Mouse (Mus musculus) midbrain, embryonic 15.5 days (tissue): Measurements from ENCODE around the gene Cacnb4. TPM values are rescaled to one million over a fixed set of nuclear protein-coding genes. Genes with fewer than 3 reads are reported as not detected.

ENCODE experiments used
- ATAC-seq: fragments of 200-750 bp; cut with Nextera tagmentation; replicated peaks from 2 replicates; pipeline ENCODE4 v1.8.0; 2017; ENCODE audit warnings: moderate TSS enrichment
- H3K27ac ChIP-seq: fragments of 300-500 bp; sonication (generic); 2 replicates; pipeline ENCODE4 v1.5.1; 2015; ENCODE audit warnings: mild to moderate bottlenecking, inconsistent platforms
- H3K27me3 ChIP-seq: fragments of 300-500 bp; sonication (generic); replicated peaks from 2 replicates; pipeline ENCODE4 v1.6.1; 2015; ENCODE audit warnings: inconsistent platforms
- H3K36me3 ChIP-seq: fragments of 300-500 bp; sonication (generic); replicated peaks from 2 replicates; pipeline ENCODE4 v1.6.1; 2015; ENCODE audit warnings: inconsistent platforms
- H3K4me1 ChIP-seq: fragments of 300-500 bp; sonication (generic); 2 replicates; pipeline ENCODE4 v1.6.1; 2015; ENCODE audit warnings: inconsistent platforms
- H3K4me2 ChIP-seq: fragments of 300-500 bp; sonication (generic); 2 replicates; pipeline ENCODE4 v1.6.1; 2015; ENCODE audit warnings: inconsistent platforms, mild to moderate bottlenecking, moderate library complexity
- H3K4me3 ChIP-seq: fragments of 300-500 bp; sonication (generic); 2 replicates; pipeline ENCODE4 v1.5.1; 2015; ENCODE audit warnings: mild to moderate bottlenecking, inconsistent platforms
- H3K9ac ChIP-seq: fragments of 300-500 bp; sonication (generic); 2 replicates; pipeline ENCODE4 v1.6.1; 2015; ENCODE audit warnings: mild to moderate bottlenecking, inconsistent platforms
- H3K9me3 ChIP-seq: fragments of 300-500 bp; sonication (generic); 2 replicates; pipeline ENCODE4 v1.6.1; 2016; ENCODE audit warnings: inconsistent platforms
- WGBS: fragments of 180-500 bp; shearing (Covaris S2); methylation state at CpG from one replicate; pipeline ENCODE4 v1.1.7; 2015; ENCODE audit warnings: mixed read lengths; 5-methylcytosine and 5-hydroxymethylcytosine counted together
- polyA plus RNA-seq: library from polyadenylated mRNA; unstranded; fragments of >200 nt; fragmentation: Nextera tagmentation; extraction: Ambion mirVana; gene quantifications from 2 replicates; pipeline ENCODE4 v1.2.1, GENCODE M21; 2015

Gene Cacnb4
- polyA plus RNA-seq, 1 experiment from 2014 or later: 13.7 TPM

DNA sequence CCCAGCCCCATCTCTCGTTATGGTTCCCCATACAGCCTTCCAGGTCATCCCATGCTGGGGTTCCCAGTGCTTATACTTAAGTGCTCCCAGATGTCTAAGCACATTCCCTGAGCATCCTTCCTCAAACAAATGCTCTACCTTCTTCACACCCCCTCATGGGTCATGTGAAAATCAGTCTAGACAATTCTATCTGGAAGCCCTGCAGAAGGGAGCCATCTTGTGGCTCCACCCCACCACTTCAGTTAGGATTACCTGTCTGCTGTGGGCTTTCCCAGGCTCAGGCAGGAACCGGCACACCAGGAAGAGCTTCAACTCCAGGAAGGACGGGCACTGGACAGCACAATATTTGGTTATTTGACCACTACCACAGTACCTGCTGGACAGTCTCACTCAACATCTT lies 101.7 kb downstream of the Cacnb4 start:
- H3K36me3 ChIP-seq: no peaks in the 10 kb centered on the region

DNA sequence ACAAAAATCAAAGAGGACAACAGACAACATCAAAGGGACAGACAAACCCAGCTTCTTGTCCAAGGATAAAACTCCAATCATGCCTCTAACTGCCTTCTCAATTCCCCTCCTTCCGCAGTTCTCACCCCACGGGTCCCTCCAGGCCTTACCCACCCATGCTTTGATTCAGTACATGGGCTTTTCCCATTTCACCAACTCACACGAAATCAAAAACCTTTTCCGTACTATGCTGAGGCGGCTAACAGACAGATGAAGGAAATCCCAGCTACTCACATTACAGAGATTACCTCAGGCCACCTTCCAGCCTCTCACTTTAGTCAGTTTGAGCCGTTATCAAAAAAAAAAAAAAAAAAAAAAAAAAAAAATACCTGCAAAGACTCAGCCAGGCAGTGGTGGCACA lies 104.4 kb downstream of the Cacnb4 start:
- Histone ChIP-seq H3K9ac (no peak overlapping the region), H3K27ac (no peak overlapping the region), H3K4me1 (no peaks in the 10 kb centered on the region), H3K36me3 (no peaks in the 10 kb centered on the region), H3K9me3 (no peaks in the 10 kb centered on the region), H3K4me2 (no peak overlapping the region), H3K27me3 (no peaks in the 10 kb centered on the region), H3K4me3 (no peak overlapping the region)
- no peak for ATAC-seq
- WGBS: 90% methylated on average over 6 of the region's 6 CpGs

More for the DNA sequence above, 101.7 kb downstream of the Cacnb4 start:
- 90% methylated on average over 3 of the region's 3 CpGs for WGBS
- Histone ChIP-seq H3K4me3 (no peak overlapping the region), H3K27ac (no peak overlapping the region), H3K4me2 (no peak overlapping the region), H3K9me3 (no peaks in the 10 kb centered on the region), H3K4me1 (no peaks in the 10 kb centered on the region), H3K27me3 (no peaks in the 10 kb centered on the region), H3K9ac (no peak overlapping the region)
- ATAC-seq: no peak

DNA sequence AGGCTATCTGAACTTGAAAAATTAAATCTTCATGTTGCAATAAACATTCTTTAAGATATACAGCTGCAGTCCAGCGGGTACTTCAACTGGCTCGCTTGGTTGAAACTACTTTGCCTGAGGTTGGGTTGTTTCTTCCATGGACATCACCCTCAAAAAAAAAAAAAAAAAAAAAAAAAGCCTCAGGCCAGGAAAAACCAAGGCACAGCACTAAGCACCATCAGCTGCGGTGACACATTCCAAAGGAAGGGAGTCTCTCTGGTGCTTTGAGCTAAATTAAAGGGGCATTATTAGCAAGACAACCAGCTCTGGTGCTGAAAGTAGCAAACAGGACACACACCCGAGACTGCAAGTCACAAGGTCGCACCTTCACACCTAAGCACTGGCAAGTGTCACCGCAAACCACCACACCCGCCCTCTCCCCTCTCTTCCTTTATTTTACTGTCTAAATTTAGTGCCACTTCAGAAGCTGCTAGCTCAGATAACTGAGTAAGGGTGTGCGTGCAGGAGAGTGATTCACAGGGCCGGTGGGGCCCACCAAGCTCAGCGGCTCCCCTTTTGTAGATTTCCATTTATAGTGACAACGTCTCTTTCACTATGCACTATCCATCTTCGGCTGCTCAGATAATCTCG lies 105.2 kb downstream of the Cacnb4 start:
- Histone ChIP-seq H3K36me3 (no peaks in the 10 kb centered on the region), H3K9me3 (no peaks in the 10 kb centered on the region), H3K27ac (no peak overlapping the region), H3K4me2 (no peak overlapping the region), H3K4me1 (no peaks in the 10 kb centered on the region), H3K9ac (no peak overlapping the region), H3K27me3 (no peaks in the 10 kb centered on the region), H3K4me3 (no peak overlapping the region)
- WGBS: 85% methylated on average over 13 of the region's 13 CpGs
- ATAC-seq: no peak

DNA sequence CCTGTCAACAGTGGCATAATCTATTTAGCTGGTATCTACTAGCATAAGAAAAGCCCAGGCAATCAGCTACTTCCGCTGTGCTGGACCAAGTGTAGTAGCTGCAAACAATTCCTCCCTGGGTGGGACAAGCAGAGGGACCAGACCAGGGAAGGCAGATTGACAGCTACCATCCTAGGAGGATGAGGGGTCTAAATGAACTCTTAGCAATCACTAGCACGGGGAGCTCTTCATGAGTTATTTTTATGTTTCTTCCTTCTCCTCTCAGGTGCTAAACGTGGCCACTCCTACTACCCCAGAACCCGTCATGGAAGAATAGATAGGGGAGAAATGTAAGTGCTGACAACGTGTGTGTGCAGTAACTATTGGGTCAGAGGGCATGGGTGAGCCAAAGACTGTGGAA lies 105.8 kb downstream of the Cacnb4 start:
- 80% methylated on average over 5 of the region's 5 CpGs for WGBS
- Histone ChIP-seq H3K4me2 (no peak overlapping the region), H3K9ac (no peak overlapping the region), H3K27ac (no peak overlapping the region), H3K4me1 (no peaks in the 10 kb centered on the region), H3K4me3 (no peak overlapping the region), H3K36me3 (no peaks in the 10 kb centered on the region), H3K9me3 (no peaks in the 10 kb centered on the region), H3K27me3 (no peaks in the 10 kb centered on the region)
- ATAC-seq: no peak

DNA sequence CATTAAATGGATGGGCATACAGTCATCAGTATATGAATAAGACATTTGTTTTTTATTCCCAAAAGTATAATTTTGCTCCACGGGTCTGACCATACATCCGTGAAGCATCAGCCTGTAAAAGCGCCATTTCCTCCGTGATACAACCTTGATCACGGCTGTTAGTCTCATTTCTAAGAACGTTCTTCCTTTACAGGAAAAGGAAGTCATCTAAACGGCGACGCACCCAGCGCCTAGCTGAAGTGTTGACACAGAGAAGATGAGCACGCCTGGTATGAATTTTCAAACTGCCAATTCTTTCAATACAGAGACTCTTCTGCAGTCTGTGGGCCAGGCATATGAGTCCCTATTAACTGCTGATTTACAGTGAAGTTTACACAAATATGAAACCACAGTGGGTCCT lies 106.5 kb downstream of the Cacnb4 start:
- no peak for ATAC-seq
- Histone ChIP-seq H3K27ac (no peak overlapping the region), H3K9me3 (no peaks in the 10 kb centered on the region), H3K36me3 (no peaks in the 10 kb centered on the region), H3K4me1 (no peaks in the 10 kb centered on the region), H3K9ac (no peak overlapping the region), H3K27me3 (no peaks in the 10 kb centered on the region), H3K4me2 (no peak overlapping the region), H3K4me3 (no peak overlapping the region)
- WGBS: 84% methylated on average over 11 of the region's 11 CpGs

DNA sequence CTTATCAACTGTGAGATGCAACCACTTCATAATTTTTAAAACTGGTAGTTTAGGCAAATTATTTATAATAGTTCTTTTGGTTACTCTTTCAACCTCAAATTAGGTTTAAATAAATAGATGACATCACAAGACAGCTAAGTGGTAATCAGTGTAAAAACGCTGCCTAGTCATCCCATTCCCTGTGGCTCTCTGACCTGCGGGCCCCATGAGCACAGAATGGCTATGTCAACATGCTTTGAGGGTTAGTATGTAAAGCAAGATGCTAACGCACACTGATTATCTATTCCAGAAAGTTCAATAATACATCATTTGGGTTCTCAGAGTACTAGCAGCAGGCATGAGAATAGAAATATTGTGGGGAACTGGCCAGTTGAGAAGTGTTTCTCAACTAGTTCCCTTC lies 108.5 kb downstream of the Cacnb4 start:
- Histone ChIP-seq H3K4me2 (no peak overlapping the region), H3K9me3 (no peaks in the 10 kb centered on the region), H3K27me3 (no peaks in the 10 kb centered on the region), H3K36me3 (no peaks in the 10 kb centered on the region), H3K9ac (no peak overlapping the region), H3K27ac (no peak overlapping the region), H3K4me3 (no peak overlapping the region), H3K4me1 (no peaks in the 10 kb centered on the region)
- no peak for ATAC-seq
- 80% methylated on average over 3 of the region's 3 CpGs for WGBS

DNA sequence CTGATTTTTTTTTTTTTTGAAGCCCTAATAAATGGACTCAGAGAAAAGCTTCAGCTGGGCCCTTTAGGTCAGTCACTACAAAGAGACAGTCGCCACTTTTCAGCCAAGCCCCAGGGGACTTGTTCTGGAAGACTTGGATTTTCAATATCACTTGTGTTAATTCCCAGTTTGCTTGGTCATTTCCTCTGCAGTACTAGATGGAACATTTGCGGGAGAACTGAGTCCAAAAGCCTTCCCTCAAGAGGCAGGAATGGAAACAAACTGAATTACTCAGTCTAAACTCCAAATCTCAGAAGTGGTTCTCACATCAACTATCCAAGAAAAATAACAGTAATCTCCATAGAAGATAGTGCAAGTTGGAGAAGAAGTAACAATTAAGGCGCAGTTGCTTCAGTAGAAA lies 109.2 kb downstream of the Cacnb4 start:
- no peak overlapping the region for H3K4me2 ChIP-seq
- no peaks in the 10 kb centered on the region for H3K27me3 ChIP-seq
- 75% methylated on average over 3 of the region's 3 CpGs for WGBS
- H3K36me3 ChIP-seq: no peaks in the 10 kb centered on the region
- no peaks in the 10 kb centered on the region for H3K9me3 ChIP-seq
- no peaks in the 10 kb centered on the region for H3K4me1 ChIP-seq
- H3K9ac ChIP-seq: no peak overlapping the region
- no peak overlapping the region for H3K27ac ChIP-seq
- no peak overlapping the region for H3K4me3 ChIP-seq
- no peak for ATAC-seq

DNA sequence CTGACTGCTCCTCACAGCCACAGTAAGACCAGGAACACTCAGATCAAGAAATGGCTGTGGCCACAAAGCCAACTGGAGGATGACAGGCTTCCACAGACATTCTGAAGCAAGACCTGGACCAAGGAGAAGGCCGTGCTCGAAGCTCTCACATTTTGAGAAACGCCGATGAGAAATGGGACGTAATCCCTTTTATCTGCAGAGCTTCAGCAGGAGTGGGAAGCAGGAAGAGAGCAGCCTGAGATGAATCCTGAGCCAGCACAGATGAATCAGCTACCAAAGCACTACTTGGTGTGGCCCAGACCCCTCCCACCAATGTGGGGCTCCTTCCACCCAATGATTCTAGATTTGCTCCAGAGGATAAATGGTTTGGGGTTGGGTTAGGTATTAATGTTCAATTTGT lies 113.4 kb downstream of the Cacnb4 start:
- H3K27ac ChIP-seq: no peak overlapping the region
- no peaks in the 10 kb centered on the region for H3K36me3 ChIP-seq
- no peak for ATAC-seq
- WGBS: 94% methylated on average over 5 of the region's 5 CpGs
- H3K9ac ChIP-seq: no peak overlapping the region
- H3K9me3 ChIP-seq: no peaks in the 10 kb centered on the region
- H3K27me3 ChIP-seq: no peaks in the 10 kb centered on the region
- H3K4me2 ChIP-seq: no peak overlapping the region
- no peak overlapping the region for H3K4me3 ChIP-seq
- H3K4me1 ChIP-seq: 0 out of 2 replicates have a peak, but pooled peaks cover 7% of the 10 kb centered on the region

DNA sequence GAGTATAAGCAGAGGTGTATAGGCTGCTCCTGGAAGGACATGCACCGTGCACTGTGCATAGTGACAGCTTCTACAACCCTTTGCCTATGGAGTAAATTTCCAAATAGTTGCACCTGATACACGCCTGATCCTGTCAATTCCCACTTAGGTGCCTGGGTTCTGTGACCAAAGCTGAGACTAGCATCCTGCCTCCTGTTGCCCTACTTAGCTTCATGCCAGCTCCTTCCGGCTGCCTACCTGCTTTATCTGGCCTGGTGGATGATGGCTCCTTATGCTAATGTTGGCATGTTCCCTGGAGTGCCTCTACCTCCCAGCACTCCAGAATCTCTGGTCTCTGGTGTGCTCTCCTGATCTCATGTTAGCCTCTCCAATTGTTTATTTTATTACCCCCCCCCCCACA lies 114.3 kb downstream of the Cacnb4 start:
- no peak overlapping the region for H3K27ac ChIP-seq
- H3K9me3 ChIP-seq: no peaks in the 10 kb centered on the region
- H3K4me2 ChIP-seq: no peak overlapping the region
- peaks cover 7% of the 10 kb centered on the region; the same call in 1 of the 2 replicates for H3K4me1 ChIP-seq
- WGBS: 90% methylated on average over 3 of the region's 3 CpGs
- no peak for ATAC-seq
- H3K27me3 ChIP-seq: no peaks in the 10 kb centered on the region
- H3K9ac ChIP-seq: no peak overlapping the region
- H3K36me3 ChIP-seq: no peaks in the 10 kb centered on the region
- no peak overlapping the region for H3K4me3 ChIP-seq

DNA sequence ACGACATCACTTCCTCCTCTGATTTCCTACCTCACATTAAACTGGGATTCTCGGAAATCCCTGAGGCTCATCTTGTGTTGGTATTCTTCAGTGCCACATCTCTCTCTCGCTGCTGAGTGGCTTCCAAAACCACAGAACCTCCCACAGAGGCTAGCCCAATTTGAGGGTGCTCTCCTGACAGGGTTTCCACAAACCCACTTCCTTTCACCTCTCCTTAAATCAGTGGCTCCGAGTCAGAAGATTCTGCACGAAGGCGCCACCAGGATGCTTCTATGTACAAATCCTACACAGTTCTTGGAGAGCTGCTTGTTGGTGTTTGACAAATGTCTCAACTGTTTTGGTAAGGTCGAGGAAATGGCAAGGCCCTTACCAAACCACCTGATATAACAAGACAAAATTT lies 115.5 kb downstream of the Cacnb4 start:
- ATAC-seq: no peak
- peaks cover 20% of the 10 kb centered on the region for H3K4me1 ChIP-seq
- no peak overlapping the region for H3K27ac ChIP-seq
- H3K27me3 ChIP-seq: no peaks in the 10 kb centered on the region
- no peaks in the 10 kb centered on the region for H3K9me3 ChIP-seq
- H3K9ac ChIP-seq: no peak overlapping the region
- WGBS: 87% methylated on average over 7 of the region's 7 CpGs
- no peaks in the 10 kb centered on the region for H3K36me3 ChIP-seq
- no peak overlapping the region for H3K4me2 ChIP-seq
- H3K4me3 ChIP-seq: no peak overlapping the region

DNA sequence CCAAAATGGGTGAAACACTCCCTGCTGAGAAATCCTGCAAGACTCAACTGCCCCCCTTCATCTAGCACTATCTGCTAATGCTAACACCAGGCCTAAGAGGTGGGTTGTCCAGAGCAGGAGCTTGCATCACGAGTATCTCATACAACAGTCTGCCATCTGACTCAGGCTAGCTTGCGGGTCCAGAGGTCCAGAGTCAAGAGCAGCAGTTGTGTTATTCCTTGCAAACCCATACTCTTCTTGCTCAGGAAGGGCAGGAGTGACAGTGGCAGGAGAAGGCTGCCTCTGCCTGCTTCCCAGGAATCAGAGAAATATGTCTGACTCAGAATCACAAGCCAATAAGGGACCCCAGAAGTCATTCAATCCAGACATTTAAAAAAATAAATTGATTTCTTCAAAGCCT lies 116.4 kb downstream of the Cacnb4 start:
- Histone ChIP-seq H3K4me3 (no peak overlapping the region), H3K4me1 (peaks cover 28% of the 10 kb centered on the region), H3K9ac (no peak overlapping the region), H3K27ac (no peak overlapping the region), H3K27me3 (no peaks in the 10 kb centered on the region), H3K9me3 (no peaks in the 10 kb centered on the region), H3K4me2 (no peak overlapping the region), H3K36me3 (no peaks in the 10 kb centered on the region)
- 87% methylated on average over 2 of the region's 2 CpGs for WGBS
- no peak for ATAC-seq

DNA sequence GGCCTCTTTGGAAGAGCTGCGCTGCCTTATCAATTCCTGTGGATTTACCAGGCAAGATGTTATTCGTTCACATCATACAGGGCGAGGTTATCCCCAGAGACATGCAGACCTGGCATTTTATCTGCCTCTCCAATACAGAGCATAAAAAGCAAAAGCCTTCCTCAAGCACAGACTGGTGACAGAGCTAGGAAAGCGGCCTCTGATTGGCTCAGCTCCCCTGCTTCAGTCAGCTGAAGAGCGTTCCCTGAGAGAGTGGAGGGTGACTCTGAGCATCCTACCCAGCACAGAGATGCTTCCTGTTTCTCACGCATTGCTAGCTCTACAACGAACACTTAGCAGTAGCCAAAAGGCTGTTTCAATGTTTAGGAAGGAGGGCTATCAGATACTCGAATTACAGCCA lies 118.2 kb downstream of the Cacnb4 start:
- H3K4me2 ChIP-seq: peak overlapping the region; percentile 55
- peak overlapping the region; percentile 61 for H3K9ac ChIP-seq
- ATAC-seq: peak; percentile 99
- H3K27ac ChIP-seq: peak overlapping the region; percentile 87
- peak overlapping the region; percentile 49 for H3K4me3 ChIP-seq
- H3K27me3 ChIP-seq: no peaks in the 10 kb centered on the region
- 20% methylated on average over 8 of the region's 8 CpGs for WGBS
- peaks cover 33% of the 10 kb centered on the region for H3K4me1 ChIP-seq
- no peaks in the 10 kb centered on the region for H3K36me3 ChIP-seq
- no peaks in the 10 kb centered on the region for H3K9me3 ChIP-seq

DNA sequence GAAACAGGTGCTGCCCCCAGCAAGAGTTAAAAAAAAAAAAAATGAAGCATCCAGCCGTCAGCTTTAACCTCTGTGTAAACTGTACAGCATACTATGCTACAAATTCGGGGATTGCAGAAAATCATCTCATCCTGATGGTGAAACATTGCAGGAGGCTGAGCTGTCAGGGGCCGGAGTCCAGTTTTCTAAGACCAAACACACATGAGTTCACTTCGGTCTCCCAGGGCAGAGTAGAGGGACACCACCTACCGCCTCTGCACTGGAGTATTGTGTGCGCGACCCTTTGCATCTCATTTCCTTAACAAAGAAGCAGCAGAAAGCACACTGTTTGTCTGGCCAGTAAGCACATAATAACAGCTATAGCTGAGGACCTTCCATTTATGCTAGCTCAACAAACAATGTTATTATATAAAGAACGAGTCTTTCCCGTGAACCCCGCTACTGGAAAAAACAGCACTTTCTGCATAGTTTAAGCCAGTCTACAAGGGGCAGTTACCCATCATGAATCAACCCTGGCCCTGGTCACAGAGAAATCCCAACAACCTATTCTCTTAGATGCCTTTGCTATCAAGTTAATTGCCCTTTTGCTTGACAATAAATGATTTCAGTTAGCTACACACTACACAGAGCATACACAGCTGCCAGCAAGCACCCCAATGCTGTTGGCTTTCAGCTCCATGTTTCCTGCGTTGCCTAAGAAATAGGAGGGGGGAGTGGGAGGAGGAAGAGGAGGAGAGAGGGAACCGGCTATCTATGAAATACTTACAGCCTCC lies 118.9 kb downstream of the Cacnb4 start:
- ATAC-seq: peak; percentile 90
- Histone ChIP-seq H3K4me2 (peak overlapping the region; percentile 55), H3K27me3 (no peaks in the 10 kb centered on the region), H3K4me1 (peaks cover 33% of the 10 kb centered on the region), H3K9me3 (no peaks in the 10 kb centered on the region), H3K4me3 (peak overlapping the region; percentile 49), H3K36me3 (no peaks in the 10 kb centered on the region), H3K27ac (peak overlapping the region; percentile 87), H3K9ac (peak overlapping the region; percentile 61)
- 16% methylated on average over 12 of the region's 12 CpGs for WGBS
